Mouse (Mus musculus): ENCODE data around the gene Nanog.

Nanog gene

DNA sequence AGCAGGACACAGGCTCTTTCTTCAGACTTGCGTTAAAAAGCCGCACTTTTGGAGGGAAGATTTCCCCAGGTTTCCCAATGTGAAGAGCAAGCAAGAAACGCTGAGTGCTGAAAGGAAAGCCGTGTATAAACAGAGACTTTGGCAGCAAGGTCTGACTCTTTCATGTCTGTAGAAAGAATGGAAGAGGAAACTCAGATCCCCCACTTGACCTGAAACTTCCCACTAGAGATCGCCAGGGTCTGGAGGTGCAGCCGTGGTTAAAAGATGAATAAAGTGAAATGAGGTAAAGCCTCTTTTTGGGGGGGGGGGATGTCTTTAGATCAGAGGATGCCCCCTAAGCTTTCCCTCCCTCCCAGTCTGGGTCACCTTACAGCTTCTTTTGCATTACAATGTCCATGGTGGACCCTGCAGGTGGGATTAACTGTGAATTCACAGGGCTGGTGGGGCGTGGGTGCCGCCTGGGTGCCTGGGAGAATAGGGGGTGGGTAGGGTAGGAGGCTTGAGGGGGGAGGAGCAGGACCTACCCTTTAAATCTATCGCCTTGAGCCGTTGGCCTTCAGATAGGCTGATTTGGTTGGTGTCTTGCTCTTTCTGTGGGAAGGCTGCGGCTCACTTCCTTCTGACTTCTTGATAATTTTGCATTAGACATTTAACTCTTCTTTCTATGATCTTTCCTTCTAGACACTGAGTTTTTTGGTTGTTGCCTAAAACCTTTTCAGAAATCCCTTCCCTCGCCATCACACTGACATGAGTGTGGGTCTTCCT is at the start of gene Nanog:
Gene Nanog (plus strand): TSS at position 454 of the 765 bp plus-strand sequence.
- DNase-seq (ENCODE audit: low read depth, low spot score): peak; percentile 95

DNA sequence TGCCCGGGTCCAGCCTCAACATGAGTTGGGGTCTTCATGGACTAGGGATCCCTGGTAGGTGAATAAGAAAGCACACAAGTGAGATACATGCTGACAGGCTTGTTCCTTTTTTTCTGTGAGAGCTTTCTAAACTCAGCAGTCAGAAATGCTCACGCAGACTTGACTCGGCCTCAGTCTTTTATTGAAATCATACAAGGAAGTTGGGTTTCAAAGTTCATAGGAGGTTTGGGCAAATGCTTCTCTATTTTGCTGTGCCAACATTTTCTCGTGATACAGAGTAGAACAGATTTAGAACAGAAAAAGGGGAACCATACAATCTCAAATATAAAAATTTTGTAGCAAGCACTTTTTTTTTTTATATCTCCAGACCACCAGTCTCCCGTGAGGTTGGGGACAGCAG is 49.7 kb upstream of the Nanog start:
- DNase-seq (ENCODE audit: low read depth, low spot score): no peak

DNA sequence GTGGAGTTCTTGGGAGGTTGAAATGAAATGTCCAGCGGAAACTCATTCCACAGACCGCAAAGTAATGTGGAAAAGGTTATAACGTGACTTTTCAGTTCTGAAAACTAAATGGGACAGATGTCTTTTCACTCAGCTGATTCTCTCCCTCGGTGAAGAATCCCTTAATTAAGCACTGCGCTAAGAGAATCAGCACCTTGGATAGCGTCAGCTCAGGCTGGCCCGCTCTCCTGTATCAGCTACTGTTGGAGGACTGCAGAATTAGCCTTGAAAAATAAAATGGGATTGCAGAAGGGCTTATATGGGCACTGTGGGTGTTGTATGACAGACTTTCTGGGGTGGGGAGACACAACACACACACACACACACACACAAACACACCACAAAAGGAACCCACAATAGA is 47.7 kb upstream of the Nanog start:
- peak; percentile 63 for DNase-seq (ENCODE audit: low read depth, low spot score)

DNA sequence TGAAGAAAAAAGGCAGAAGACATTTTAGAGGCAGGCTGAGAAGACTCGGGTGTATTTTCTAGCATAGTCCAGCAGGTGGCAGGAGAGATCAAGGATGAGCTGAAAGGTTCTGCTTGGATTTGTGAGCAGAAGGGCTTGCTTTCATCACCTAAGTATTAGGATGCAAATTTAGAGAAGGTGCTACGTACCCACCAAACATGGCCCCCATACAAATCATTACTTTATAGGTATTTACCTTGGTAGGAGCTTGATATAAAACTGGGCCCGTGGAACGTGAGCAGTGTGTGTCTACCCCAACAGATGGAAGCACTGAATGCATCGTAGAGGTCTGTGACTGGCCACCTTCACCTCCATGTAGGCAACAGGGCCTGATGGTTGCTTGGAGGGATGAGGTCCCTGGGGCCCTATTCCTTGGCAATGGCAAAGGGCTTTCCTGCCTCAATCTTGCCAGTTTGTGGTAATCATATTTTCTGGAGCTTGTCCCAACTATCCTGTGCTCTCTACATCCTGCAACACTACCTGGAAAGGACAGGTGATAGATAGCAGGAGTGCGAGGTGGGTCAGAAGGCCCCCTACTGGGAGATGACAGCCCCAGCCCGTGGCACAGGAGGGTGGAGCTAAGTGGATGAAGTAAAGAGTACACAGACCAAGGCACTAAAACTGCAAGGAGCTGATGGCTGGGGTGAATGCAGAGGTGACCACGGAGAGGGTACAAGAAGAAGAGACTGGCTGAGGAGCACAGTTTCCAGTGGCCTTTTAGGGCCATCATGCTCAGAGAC is 46.5 kb upstream of the Nanog start:
- peak; percentile 89 for DNase-seq (ENCODE audit: low read depth, low spot score)

DNA sequence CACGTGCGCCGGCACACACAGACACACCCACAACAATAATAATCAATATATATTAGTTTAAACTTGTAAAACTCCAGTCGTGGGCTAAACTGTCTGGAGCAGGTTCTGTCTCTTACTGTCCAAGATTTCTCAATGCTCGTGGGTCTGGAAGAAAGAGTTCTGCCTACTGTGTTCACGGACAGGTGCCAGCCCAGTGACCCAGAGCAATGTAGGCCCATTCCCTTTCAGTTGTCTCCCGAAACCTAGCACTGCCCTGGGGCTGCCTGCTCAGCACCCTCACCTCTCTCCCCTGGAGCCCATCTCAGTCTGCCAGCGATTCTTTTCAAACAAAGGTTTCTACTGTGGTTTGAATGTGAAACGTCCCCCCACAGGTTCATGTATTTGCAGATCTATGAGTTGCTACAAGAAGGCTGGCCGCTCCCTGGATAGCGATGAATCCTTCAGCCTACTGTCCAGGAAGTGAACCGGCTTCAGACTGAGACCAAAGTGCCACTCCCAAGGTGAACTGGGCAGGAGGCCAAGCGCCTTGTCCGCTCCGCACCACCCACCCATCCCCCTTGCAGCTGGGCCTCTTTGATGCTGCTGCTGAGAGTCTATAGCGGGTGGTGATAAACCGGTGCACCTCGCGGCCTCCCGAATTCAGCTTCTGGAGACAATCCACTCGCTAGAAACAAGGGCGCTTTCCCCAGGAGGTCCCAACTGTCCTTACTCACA is 44.6 kb upstream of the Nanog start:
- peak; percentile 97 for DNase-seq (ENCODE audit: low read depth, low spot score)

DNA sequence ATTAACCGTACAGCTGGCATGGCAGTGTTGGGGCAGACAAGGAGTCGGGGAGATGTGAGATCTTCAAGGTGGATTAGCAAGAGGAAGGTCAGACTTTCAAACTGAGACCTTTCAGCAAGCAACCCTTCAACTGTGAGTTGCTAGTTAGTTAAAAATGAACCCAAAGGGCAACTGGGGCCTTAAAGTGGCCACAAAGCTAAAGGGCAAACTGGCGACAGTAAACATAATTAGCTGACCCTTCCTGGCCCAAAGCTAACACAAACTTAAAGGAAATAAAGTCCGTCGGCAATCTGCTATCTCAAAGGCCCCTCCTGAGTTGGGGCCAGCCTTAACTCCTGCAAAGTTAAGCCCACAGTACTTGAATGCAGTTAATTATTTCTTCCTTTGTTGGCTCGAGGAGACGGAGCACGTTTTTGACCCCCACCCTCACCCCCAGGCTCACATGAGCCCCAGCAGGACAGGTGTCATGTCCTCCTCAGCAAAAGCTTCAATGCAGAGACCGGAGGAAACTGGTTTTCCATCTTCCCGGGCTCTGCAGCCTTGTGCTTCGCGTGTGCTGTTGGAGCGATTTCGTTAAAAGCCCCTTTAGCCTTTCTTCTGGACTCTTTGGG is 43.6 kb upstream of the Nanog start:
- DNase-seq (ENCODE audit: low read depth, low spot score): peak; percentile 82

DNA sequence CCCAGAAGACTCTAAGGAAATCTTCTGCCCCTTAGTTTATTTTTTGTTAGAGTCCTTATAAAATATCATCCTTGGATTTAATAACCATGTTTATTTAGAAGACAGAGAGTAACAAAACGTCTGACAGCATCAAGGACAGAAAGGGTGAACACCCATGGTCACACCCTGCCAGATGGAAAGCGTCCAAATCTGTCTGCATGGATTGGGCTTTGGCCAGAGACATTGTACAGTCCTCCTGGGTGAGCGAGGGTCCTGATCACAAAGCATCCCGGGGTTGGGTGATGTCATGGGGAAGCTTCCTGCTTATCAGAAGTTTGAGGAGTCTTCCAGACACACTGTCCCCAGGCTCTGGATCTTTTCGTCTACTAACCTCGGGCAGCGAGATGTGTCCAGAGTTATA is 41.4 kb upstream of the Nanog start:
- no peak for DNase-seq (ENCODE audit: low read depth, low spot score)

DNA sequence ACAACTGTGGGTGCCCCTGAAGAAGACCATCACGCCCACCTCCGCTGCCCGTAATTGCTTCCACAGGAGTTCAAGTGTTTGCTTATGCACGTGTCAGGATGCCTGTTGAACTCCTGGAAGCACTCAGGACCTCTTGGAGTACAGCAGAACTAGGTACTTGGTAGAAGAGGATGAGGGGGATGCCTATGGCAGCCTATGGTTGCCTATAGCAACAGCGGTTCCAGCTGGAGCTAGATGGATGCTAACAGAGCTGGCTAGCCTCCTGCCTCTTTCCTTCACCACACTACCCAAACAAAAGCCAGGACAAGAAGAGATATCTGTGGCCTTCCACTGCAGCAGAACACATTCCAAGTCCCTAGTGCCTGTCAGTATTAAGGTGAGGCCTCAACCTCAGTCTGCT is 39.6 kb upstream of the Nanog start:
- peak; percentile 45 for DNase-seq (ENCODE audit: low read depth, low spot score)

DNA sequence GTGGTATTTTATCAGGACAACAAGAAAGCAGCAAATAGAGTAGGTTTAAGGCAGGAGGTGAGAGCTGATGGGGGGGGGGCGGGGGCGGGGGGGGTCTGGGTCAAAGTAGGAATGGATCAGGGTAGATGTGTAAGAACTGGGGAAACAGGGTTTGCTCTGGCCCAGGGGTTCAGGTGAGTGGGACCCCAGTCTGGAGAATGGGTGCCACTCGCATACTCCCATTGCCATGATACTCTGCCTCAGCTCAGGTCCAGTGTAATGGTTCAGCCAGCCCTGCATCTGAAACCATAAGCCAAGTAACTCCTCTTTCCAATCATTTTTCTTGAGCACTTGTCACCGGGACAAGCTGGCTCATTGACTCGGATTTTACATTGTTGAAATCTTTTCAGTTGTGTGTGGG is 38.5 kb upstream of the Nanog start:
- DNase-seq (ENCODE audit: low read depth, low spot score): no peak

DNA sequence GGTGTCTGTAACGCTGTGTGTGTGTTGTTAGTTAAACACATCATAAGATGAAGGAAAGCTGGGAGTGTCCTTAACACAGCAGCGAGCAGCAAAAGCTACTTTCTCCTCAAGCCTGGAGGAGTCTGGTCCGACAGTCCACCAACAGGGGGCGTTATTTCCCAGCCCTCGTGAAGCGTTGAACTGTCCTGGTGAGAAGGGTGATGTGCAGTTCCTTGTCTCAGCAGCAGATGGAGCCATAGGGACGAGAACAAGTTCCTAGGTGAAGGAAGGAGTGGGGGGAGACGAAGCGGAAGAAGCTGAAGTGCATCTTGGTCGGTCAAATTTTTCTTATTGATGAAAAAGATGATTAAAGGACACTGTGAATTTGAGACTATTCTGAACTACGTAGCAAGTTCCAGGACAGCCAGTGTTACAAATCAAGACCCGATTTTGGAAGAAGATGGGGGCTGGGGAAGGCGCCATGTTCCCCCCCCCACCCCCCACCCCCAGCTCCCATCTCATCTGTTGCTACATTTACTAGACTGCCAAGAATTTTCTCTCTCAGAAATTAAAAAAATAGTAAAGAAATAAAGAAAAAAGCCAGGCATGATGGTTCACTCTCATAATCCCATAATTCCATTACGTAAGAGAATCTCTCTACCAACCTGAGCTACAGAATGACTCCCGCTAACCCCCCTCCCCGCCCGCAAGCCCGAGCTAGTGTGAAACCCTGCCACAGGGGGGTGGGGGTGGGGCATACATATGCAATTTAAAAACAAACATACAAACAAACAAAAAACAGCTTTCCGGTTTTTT is 37.7 kb upstream of the Nanog start:
- DNase-seq (ENCODE audit: low read depth, low spot score): peak; percentile 98

DNA sequence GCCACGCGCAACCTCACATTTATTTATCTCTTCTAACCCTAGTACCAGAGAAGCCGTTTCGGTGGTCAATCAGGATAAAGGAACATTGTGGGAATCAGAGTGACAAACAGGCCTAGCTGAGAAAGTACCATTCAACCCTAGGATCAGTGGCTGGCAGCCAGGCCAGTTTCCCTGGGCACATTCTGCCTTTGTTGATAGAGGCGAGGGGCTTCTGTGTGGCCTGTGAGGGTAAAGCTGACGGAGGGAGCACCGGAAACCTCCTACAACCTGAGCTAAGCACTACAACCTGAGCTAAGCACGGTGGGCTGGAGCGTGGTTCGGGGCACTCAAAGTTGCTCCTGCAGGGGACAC is 37.1 kb upstream of the Nanog start:
- peak; percentile 59 for DNase-seq (ENCODE audit: low read depth, low spot score)

DNA sequence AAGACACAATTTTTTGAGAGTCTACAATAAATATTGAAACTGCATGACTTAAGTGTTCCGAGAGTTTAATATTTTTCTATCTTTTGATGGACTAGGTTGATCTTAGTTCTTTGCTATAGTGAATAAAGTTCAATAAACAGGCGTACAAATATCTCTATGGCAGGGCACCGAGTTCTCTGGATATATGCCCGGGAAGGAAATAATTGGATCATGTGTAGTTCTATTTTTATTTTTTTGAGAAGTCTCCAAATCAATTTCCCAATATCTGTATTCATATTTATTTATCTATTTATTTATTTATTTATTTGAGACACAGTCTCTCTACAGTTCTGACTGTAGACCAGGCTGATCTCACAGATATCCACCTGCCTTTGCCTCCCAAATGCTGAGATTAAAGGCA is 36.4 kb upstream of the Nanog start:
- DNase-seq (ENCODE audit: low read depth, low spot score): no peak

DNA sequence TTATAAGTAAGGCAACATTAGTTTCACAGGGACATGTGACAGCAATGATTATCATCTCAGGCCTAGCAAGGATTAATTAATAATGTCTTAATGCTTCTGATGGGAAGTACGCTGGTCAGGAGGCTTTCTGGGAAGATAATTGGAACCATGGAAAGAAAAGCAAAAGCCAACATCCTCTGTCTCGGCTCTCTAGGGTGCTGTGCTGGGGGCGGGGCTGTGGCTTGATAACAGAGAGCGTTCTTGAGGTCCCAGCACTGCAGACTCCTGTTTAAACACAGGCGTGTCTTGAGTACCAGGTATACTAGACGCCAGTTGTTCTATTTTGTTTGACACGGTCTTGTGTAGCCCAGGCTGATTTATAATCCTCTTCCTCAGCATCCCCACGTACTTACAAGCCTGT is 34.5 kb upstream of the Nanog start:
- peak; percentile 51 for DNase-seq (ENCODE audit: low read depth, low spot score)

DNA sequence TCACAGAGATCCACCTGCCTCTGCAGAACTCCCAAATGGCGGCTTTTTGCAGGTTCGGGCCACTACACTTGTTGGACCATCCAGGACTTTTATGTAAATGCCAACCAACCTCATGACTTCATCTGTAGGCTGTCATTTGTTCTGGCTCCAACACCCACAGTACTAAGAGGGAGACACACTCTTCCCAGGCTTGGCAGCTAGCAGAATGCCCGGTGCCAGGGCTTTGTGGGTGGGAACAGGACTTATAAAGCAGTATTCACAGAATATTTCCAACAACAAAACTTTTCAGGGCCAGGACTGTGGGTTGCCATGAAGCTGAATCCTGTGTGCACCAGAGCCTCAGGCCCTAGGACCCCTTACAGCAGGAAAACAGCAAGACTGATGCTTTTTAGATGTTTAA is 24.6 kb upstream of the Nanog start:
- no peak for DNase-seq (ENCODE audit: low read depth, low spot score)

DNA sequence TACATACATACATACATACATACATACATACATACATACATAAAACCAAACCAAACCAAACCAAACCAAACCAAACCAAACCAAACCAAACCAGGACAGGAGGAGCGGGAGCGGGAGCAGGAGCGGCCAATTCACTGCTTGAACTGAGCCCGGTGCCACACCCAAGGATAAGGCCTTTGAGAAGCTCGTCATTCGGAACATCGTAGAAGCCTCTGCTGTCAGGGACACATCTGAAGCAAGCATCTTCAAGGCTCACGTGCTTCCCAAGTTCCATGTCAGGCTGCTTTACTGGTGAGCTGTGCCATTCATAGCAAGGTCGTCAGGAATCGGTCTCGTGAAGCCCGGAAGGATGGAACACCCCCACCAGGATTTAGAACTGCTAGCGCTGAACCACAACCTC is 20.6 kb upstream of the Nanog start:
- DNase-seq (ENCODE audit: low read depth, low spot score): peak; percentile 72

DNA sequence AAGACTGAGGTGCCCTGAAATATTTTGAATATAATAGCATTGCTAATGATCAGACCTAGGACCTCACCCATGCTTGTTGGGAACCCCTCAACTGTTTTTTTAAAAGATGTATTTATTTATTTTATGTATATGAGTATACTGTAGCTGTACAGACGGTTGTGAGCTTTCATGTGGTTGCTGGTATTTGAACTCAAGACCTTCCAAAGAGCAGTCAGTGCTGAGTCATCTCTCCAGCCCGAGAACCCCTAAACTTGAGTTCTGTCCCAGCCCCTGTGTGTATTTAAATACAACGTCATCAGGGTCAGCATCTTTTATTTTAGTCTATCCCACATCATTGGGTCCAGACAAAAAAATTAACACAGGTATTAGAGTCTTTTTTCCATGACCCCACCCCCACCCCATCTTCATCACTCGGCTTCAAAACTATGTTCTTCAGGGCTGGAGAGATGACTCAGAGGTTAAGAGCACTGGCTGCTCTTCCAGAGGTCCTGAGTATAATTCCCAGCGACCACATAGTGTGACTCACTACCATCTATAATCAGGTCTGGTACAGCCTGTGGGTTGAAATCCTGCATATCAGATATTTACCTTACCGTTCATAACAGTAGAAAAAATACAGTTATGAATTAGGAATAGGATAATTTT is 17.8 kb upstream of the Nanog start:
- no peak for DNase-seq (ENCODE audit: low read depth, low spot score)

DNA sequence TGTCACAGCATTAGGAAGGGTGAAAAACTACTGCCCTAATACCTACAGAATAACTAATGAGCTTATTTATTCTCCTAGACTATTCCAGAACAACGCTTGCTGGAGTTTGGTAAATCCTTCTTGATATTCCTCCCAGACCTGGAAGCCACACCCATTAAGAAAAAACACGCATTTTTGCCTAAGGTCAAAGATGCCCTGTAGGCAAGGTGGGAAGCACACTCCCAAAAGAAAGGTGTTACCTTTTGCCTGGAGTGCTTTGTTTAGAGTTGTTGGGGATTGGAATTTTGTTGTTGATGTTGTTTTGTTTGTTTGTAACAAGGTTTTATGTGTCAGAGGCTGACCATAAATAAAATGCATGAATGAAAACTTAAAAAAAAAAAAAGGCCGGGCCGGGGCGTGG is 17.2 kb upstream of the Nanog start:
- DNase-seq (ENCODE audit: low read depth, low spot score): peak; percentile 86

DNA sequence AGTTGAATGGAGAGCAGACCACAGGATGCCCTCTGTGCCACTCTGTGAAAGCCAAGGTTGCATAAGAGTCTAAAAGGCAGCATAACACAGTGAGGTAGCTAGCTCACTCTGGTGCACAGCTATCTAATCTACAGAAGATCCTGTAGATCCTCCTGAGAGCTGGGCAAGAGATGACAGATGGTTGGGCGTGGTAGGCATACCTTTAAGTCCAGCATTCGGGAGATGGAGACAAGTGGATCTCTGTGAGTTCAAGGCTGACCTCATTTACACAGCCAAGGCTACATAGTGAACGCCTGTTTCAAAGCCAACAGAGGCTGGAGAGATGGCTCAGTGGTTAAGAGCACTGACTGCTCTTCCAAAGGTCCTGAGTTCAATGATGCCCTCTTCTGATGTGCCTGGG is 11.9 kb upstream of the Nanog start:
- peak; percentile 50 for DNase-seq (ENCODE audit: low read depth, low spot score)

DNA sequence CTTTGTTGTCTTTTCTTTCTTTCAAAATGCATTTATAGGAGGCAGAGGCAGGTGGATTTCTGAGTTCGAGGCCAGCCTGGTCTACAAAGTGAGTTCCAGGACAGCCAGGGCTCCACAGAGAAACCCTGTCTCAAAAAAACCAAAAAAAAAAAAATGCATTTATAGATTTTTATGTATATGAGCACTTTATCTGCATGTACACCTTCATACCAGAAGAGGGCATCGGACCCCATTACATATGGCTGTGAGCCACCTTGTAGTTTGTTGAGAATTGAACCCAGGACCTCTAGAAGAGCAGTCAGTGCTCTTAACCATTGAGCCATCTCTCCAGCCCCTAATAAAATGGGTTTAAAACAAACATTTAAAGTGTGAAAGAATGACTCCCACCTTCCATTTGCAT is 7.7 kb upstream of the Nanog start:
- DNase-seq (ENCODE audit: low read depth, low spot score): peak; percentile 55

DNA sequence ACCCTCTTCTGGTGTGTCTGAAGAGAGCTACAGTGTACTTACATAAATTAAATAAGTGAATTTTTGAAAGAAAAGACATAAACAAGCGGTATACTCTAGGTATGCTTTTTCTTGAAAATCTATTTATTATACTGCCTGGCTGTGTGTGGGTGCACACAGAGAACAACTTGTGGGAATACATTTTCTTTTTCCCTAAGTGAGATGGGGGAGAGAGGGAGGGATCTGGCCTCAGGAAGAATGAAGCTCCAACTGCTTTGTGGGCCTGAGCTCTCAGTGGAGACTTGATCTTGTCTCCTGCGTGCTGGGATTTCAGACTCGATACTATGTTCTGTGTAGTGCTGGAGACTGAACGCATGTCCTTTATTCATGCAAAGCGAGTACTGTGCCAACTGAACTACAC is 5.5 kb upstream of the Nanog start:
- no peak for DNase-seq (ENCODE audit: low read depth, low spot score)
